ENCODE assay signal across 15 mouse cellular contexts in genomic region chr10:39631627-39632026, GRCm38 (mm10). TPM values are rescaled to one million over a fixed set of nuclear protein-coding genes. Genes with fewer than 3 reads are reported as not detected.
A peak's percentile ranks its signal among the peaks of the same experiment; 100 is the strongest.
DNase-seq lines count a peak whose midpoint lies in the region; ATAC-seq and TF ChIP-seq lines count a peak whose summit lies in the region.
"Had no signal": no experiment of that assay in that cellular context is flagged by ENCODE, and none has a peak within 500 bp of the region (broad histone marks: within the 10 kb centered on the region; RNA-seq: fewer than 3 reads in every experiment).

No protein-coding gene starts in this region.

- no peak for ATAC-seq in kidney, postnatal 0 days (replicated peaks; ENCODE audit: low FRiP score, low read depth)
- no peak for ATAC-seq in midbrain, embryonic 15.5 days (replicated peaks)
- ATAC-seq: Patski had no signal

- no peak overlapping the region for H3K4me2 ChIP-seq in kidney, postnatal 0 days (ENCODE audit: low read length)
- H3K4me2 ChIP-seq in midbrain, embryonic 15.5 days = no peak overlapping the region
- H3K4me2 ChIP-seq: liver, embryonic 13.5 days had no signal

- no peak for TF ChIP-seq CTCF in kidney, postnatal 0 days (IDR thresholded peaks at IDR 0.05; ENCODE audit: low read depth)
- TF ChIP-seq CTCF in ES-Bruce4 (IDR thresholded peaks at IDR 0.05; ENCODE audit: low read depth, low read length) = no peak

- no peaks in the 10 kb centered on the region for H3K27me3 ChIP-seq in heart, embryonic 10.5 days (ENCODE audit: insufficient read depth, poor library complexity, severe bottlenecking)
- no peaks in the 10 kb centered on the region for H3K27me3 ChIP-seq in kidney, postnatal 0 days (ENCODE audit: insufficient read depth, low read length)
- no peaks in the 10 kb centered on the region for H3K27me3 ChIP-seq in ES-Bruce4 (ENCODE audit: control insufficient read depth, insufficient read depth, low read length, poor library complexity, severe bottlenecking)
- no peaks in the 10 kb centered on the region for H3K27me3 ChIP-seq in midbrain, embryonic 15.5 days (replicated peaks)
- H3K27me3 ChIP-seq: liver, embryonic 13.5 days; Patski had no signal

- WGBS in heart, embryonic 10.5 days = 85% methylated on average over 14 of the region's 14 CpGs
- WGBS in kidney, postnatal 0 days = 30% methylated on average over 14 of the region's 14 CpGs
- WGBS in midbrain, embryonic 15.5 days = 65% methylated on average over 14 of the region's 14 CpGs

- TF ChIP-seq EP300 in ES-Bruce4 (IDR thresholded peaks at IDR 0.05; ENCODE audit: insufficient read depth, low read depth, low read length) = no peak

- no peak for TF ChIP-seq POLR2A in ES-Bruce4 (IDR thresholded peaks at IDR 0.05; ENCODE audit: insufficient read depth, low read length)

- no peak overlapping the region for H3K9ac ChIP-seq in kidney, postnatal 0 days (ENCODE audit: low read depth, low read length)
- H3K9ac ChIP-seq in ES-Bruce4 (ENCODE audit: low read depth, poor library complexity, severe bottlenecking) = no peak overlapping the region
- H3K9ac ChIP-seq in midbrain, embryonic 15.5 days = no peak overlapping the region
- H3K9ac ChIP-seq: liver, embryonic 13.5 days had no signal

- H3K9me3 ChIP-seq in heart, embryonic 10.5 days = no peaks in the 10 kb centered on the region
- no peaks in the 10 kb centered on the region for H3K9me3 ChIP-seq in kidney, postnatal 0 days (replicated peaks; ENCODE audit: low read length)
- no peaks in the 10 kb centered on the region for H3K9me3 ChIP-seq in ES-Bruce4 (replicated peaks; ENCODE audit: control insufficient read depth, insufficient read depth, low read length, poor library complexity, severe bottlenecking)
- no peaks in the 10 kb centered on the region for H3K9me3 ChIP-seq in midbrain, embryonic 15.5 days
- H3K9me3 ChIP-seq: liver, embryonic 13.5 days had no signal

- peaks cover 53% of the 10 kb centered on the region for H3K4me1 ChIP-seq in heart, embryonic 10.5 days
- H3K4me1 ChIP-seq in kidney, postnatal 0 days (replicated peaks; ENCODE audit: insufficient read depth, low read length) = peaks cover 42% of the 10 kb centered on the region
- H3K4me1 ChIP-seq in ES-Bruce4 (ENCODE audit: control insufficient read depth, insufficient read depth, low read length) = peaks cover 11% of the 10 kb centered on the region
- H3K4me1 ChIP-seq in midbrain, embryonic 15.5 days = peaks cover 36% of the 10 kb centered on the region

- peaks cover 22% of the 10 kb centered on the region for H3K36me3 ChIP-seq in heart, embryonic 10.5 days
- peaks cover 5% of the 10 kb centered on the region for H3K36me3 ChIP-seq in kidney, postnatal 0 days (ENCODE audit: insufficient read depth, low read length)
- no peaks in the 10 kb centered on the region for H3K36me3 ChIP-seq in ES-Bruce4 (ENCODE audit: control insufficient read depth, insufficient read depth, low read length, poor library complexity, severe bottlenecking)
- H3K36me3 ChIP-seq in midbrain, embryonic 15.5 days (replicated peaks) = peaks cover 5% of the 10 kb centered on the region; the same call in 1 of the 2 replicates
- H3K36me3 ChIP-seq: liver, embryonic 13.5 days had no signal

- no peak for DNase-seq in heart, embryonic 10.5 days (ENCODE audit: low spot score)
- no peak for DNase-seq in heart, adult 11 months
- DNase-seq in kidney, postnatal 0 days (ENCODE audit: low spot score) = peak; percentile 70
- DNase-seq in kidney, adult 18-20 months = no peak
- no peak for DNase-seq in urinary bladder, postnatal 10 days (ENCODE audit: low spot score)
- no peak for DNase-seq in left cerebral cortex, adult 18-20 months (ENCODE audit: low spot score in 2 of 2)
- DNase-seq: adrenal gland, adult 2 months; heart, postnatal 14 days; liver, embryonic 13.5 days; right cerebral cortex, adult 18-20 months had no signal

- peak overlapping the region; percentile 65 for H3K27ac ChIP-seq in heart, embryonic 10.5 days
- H3K27ac ChIP-seq in kidney, postnatal 0 days = no peak overlapping the region
- H3K27ac ChIP-seq in ES-Bruce4 (ENCODE audit: insufficient read depth, low read length) = 0 out of 2 replicates have a peak overlapping the region, but pooled peaks have one; percentile 24
- H3K27ac ChIP-seq in midbrain, embryonic 15.5 days = peak overlapping the region; percentile 39
- H3K27ac ChIP-seq: liver, embryonic 13.5 days; macrophage had no signal

- H3K4me3 ChIP-seq in heart, embryonic 10.5 days = no peak overlapping the region
- H3K4me3 ChIP-seq in kidney, postnatal 0 days (replicated peaks; ENCODE audit: low read depth, low read length) = no peak overlapping the region
- H3K4me3 ChIP-seq in ES-Bruce4 (ENCODE audit: low read depth, low read length) = no peak overlapping the region
- H3K4me3 ChIP-seq in midbrain, embryonic 15.5 days = no peak overlapping the region
- H3K4me3 ChIP-seq: liver, embryonic 13.5 days; myocyte had no signal

RNA-seq across cellular contexts. Expression of gene Traf3ip2, which starts 18.9 kb away (rescaled TPM):
- 12.6 and 13.7 TPM in 2 replicates for polyA plus RNA-seq in heart, embryonic 10.5 days (2016; fragmentation: Nextera tagmentation; extraction: Ambion mirVana)
- 15.0 TPM in 2 replicates for polyA plus RNA-seq in kidney, postnatal 0 days (2015; fragmentation: Nextera tagmentation; extraction: Ambion mirVana)
- 11.9 and 12.8 TPM in 2 replicates for polyA plus RNA-seq in ES-Bruce4 (2011; ENCODE audit: insufficient read depth, insufficient read length, low read depth, missing spikeins)
- 5.9 and 7.0 TPM in 2 replicates for polyA plus RNA-seq in midbrain, embryonic 15.5 days (2015; fragmentation: Nextera tagmentation; extraction: Ambion mirVana)
- 1 to 10 TPM in 1 of 2 experiments, under 1 TPM in 1; 0.91 to 1.3 TPM for total RNA-seq in left cerebral cortex, adult 18-20 months (2021)
